27 mouse cellular contexts compared by ENCODE assay signal in genomic region chr10:3424016-3424415, GRCm38 (mm10). TPM values are rescaled to one million over a fixed set of nuclear protein-coding genes. Genes with fewer than 3 reads are reported as not detected.
"Had no signal": no experiment of that assay in that cellular context is flagged by ENCODE, and none has a peak within 500 bp of the region (broad histone marks: within the 10 kb centered on the region; RNA-seq: fewer than 3 reads in every experiment).

No protein-coding gene starts in this region.

- H3K9me3 ChIP-seq: heart, embryonic 10.5 days; heart, embryonic 12.5 days; hindbrain, embryonic 12.5 days; intestine, embryonic 15.5 days; limb, embryonic 13.5 days; limb, embryonic 15.5 days; liver, embryonic 13.5 days; liver, embryonic 15.5 days had no signal

- H3K27ac ChIP-seq: gastrocnemius, adult 2 months; heart, embryonic 10.5 days; hindbrain, embryonic 12.5 days; intestine, embryonic 15.5 days; layer of hippocampus, adult 2 months; left cerebral cortex, adult 2 months; limb, embryonic 13.5 days; limb, embryonic 15.5 days; liver, embryonic 13.5 days; liver, embryonic 15.5 days had no signal

- H3K36me3 ChIP-seq: hindbrain, embryonic 12.5 days; intestine, embryonic 15.5 days; limb, embryonic 13.5 days; limb, embryonic 15.5 days; liver, embryonic 13.5 days; liver, embryonic 15.5 days had no signal

- H3K4me2 ChIP-seq: heart, embryonic 12.5 days; hindbrain, embryonic 12.5 days; intestine, embryonic 15.5 days; limb, embryonic 13.5 days; limb, embryonic 15.5 days; liver, embryonic 11.5 days; liver, embryonic 13.5 days; liver, embryonic 15.5 days had no signal

- DNase-seq: gastrocnemius, adult 2 months; gastrocnemius, postnatal 10 days; gastrocnemius, postnatal 25 days; heart, adult 18-20 months; heart, postnatal 10 days; heart, postnatal 4 days; kidney, adult 18-20 months; kidney, adult 8-10 months; kidney, postnatal 10 days; kidney, postnatal 25 days; kidney, postnatal 4 days; left cerebral cortex, postnatal 4 days; liver, embryonic 13.5 days had no signal

- ATAC-seq: hindbrain, embryonic 16.5 days; inflammation-experienced regulatory T-cells, adult 6 months; intestine, embryonic 15.5 days; intestine, postnatal 0 days had no signal

- H3K4me1 ChIP-seq: hindbrain, embryonic 12.5 days; intestine, embryonic 15.5 days; limb, embryonic 13.5 days; limb, embryonic 15.5 days; liver, embryonic 13.5 days; liver, embryonic 15.5 days had no signal

- H3K27me3 ChIP-seq: heart, embryonic 12.5 days; hindbrain, embryonic 12.5 days; intestine, embryonic 15.5 days; limb, embryonic 13.5 days; limb, embryonic 15.5 days; liver, embryonic 13.5 days; liver, embryonic 15.5 days had no signal

- H3K9ac ChIP-seq: heart, embryonic 12.5 days; hindbrain, embryonic 12.5 days; intestine, embryonic 15.5 days; limb, embryonic 13.5 days; limb, embryonic 15.5 days; liver, embryonic 13.5 days; liver, embryonic 15.5 days had no signal

- H3K4me3 ChIP-seq: gastrocnemius, adult 2 months; heart, embryonic 10.5 days; heart, embryonic 12.5 days; hindbrain, embryonic 12.5 days; intestine, embryonic 15.5 days; layer of hippocampus, adult 2 months; left cerebral cortex, adult 2 months; limb, embryonic 13.5 days; limb, embryonic 15.5 days; liver, embryonic 13.5 days; liver, embryonic 15.5 days had no signal

RNA-seq across cellular contexts. Expression of gene Ppp1r14c, which starts 58.2 kb away (rescaled TPM):
- total RNA-seq: granulocyte monocyte progenitor cell, adult 5-6 weeks had no signal
